Mouse (Mus musculus): ENCODE results near the gene Gm572. TPM values are rescaled to one million over a fixed set of nuclear protein-coding genes. Genes with fewer than 3 reads are reported as not detected.

Gm572 gene
- polyA plus RNA-seq, 1 experiment from 2014 or later = not detected

- ATAC-seq (replicated peaks; ENCODE audit: low FRiP score, low read depth) (peak; percentile 38; the same call in 1 of the 2 replicates), DNase-seq (ENCODE audit: low spot score) (peak; percentile 69)
- 5% methylated on average over 9 of the region's 9 CpGs for WGBS
- peak overlapping the region; percentile 51 for H3K27ac ChIP-seq
- no peak overlapping the region for H3K9ac ChIP-seq (ENCODE audit: low read depth, low read length)
- TF ChIP-seq CTCF (IDR thresholded peaks at IDR 0.05; ENCODE audit: low read depth) = peak; percentile 90
- no peak overlapping the region for H3K4me3 ChIP-seq (replicated peaks; ENCODE audit: low read depth, low read length)
- H3K36me3 ChIP-seq (ENCODE audit: insufficient read depth, low read length) = no peaks in the 10 kb centered on the region
- peaks cover 6% of the 10 kb centered on the region; the same call in 1 of the 2 replicates for H3K4me1 ChIP-seq (replicated peaks; ENCODE audit: insufficient read depth, low read length)
- H3K9me3 ChIP-seq (replicated peaks; ENCODE audit: low read length) = no peaks in the 10 kb centered on the region
- H3K4me2 ChIP-seq (ENCODE audit: low read length) = peak overlapping the region; percentile 44
- H3K27me3 ChIP-seq (ENCODE audit: insufficient read depth, low read length) = no peaks in the 10 kb centered on the region
Measured at GRCm38 (mm10) chr4:148644157-148644511, 1.0 kb downstream of the Gm572 start.

- peaks cover 6% of the 10 kb centered on the region; the same call in 1 of the 2 replicates for H3K4me1 ChIP-seq (replicated peaks; ENCODE audit: insufficient read depth, low read length)
- no peaks in the 10 kb centered on the region for H3K27me3 ChIP-seq (ENCODE audit: insufficient read depth, low read length)
- no peak overlapping the region for H3K9ac ChIP-seq (ENCODE audit: low read depth, low read length)
- no peaks in the 10 kb centered on the region for H3K9me3 ChIP-seq (replicated peaks; ENCODE audit: low read length)
- H3K27ac ChIP-seq = no peak overlapping the region
- H3K4me3 ChIP-seq (replicated peaks; ENCODE audit: low read depth, low read length) = no peak overlapping the region
- 85% methylated on average over 6 of the region's 6 CpGs for WGBS
- H3K36me3 ChIP-seq (ENCODE audit: insufficient read depth, low read length) = no peaks in the 10 kb centered on the region
- no peak overlapping the region for H3K4me2 ChIP-seq (ENCODE audit: low read length)
- ATAC-seq (replicated peaks; ENCODE audit: low FRiP score, low read depth) (no peak), DNase-seq (ENCODE audit: low spot score) (no peak)
- TF ChIP-seq CTCF (IDR thresholded peaks at IDR 0.05; ENCODE audit: low read depth) = no peak
Measured at GRCm38 (mm10) chr4:148644926-148645325, 1.8 kb downstream of the Gm572 start.

DNA sequence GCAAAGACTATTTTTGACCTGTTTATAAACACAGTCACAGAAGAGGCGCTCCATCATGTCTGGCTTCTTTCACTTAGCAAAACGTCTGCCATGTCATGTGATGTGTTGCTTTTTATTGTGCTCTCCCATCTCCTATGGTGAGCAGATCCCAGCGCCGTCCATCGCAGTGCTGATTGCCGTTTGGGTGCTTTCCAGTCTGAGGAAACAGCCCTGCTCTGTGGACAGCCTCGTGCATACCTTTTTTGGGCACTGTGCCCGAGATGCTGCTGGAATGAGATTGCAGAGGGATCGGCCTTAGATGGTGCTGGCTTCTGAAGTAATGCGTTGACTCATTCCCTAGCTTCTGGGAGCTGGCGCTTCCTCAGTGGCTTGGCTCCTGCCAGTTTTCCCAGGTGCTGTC lies 3.5 kb downstream of the Gm572 start:
- no peak for DNase-seq (ENCODE audit: low spot score)
- H3K4me1 ChIP-seq (replicated peaks; ENCODE audit: insufficient read depth, low read length) = no peaks in the 10 kb centered on the region
- 56% methylated on average over 11 of the region's 11 CpGs for WGBS
- H3K27me3 ChIP-seq (ENCODE audit: insufficient read depth, low read length) = no peaks in the 10 kb centered on the region
- H3K9ac ChIP-seq (ENCODE audit: low read depth, low read length) = no peak overlapping the region
- no peak overlapping the region for H3K4me2 ChIP-seq (ENCODE audit: low read length)
- no peak for ATAC-seq (replicated peaks; ENCODE audit: low FRiP score, low read depth)
- H3K27ac ChIP-seq = no peak overlapping the region
- TF ChIP-seq CTCF (IDR thresholded peaks at IDR 0.05; ENCODE audit: low read depth) = no peak
- H3K4me3 ChIP-seq (replicated peaks; ENCODE audit: low read depth, low read length) = no peak overlapping the region
- no peaks in the 10 kb centered on the region for H3K9me3 ChIP-seq (replicated peaks; ENCODE audit: low read length)
- no peaks in the 10 kb centered on the region for H3K36me3 ChIP-seq (ENCODE audit: insufficient read depth, low read length)

GRCm38 (mm10) chr4:148649309-148649708 lies 6.2 kb downstream of the Gm572 start:
- H3K9me3 ChIP-seq (replicated peaks; ENCODE audit: low read length) = no peaks in the 10 kb centered on the region
- no peak for DNase-seq (ENCODE audit: low spot score)
- no peaks in the 10 kb centered on the region for H3K27me3 ChIP-seq (ENCODE audit: insufficient read depth, low read length)
- H3K27ac ChIP-seq = no peak overlapping the region
- 73% methylated on average over 3 of the region's 3 CpGs for WGBS
- no peak overlapping the region for H3K4me2 ChIP-seq (ENCODE audit: low read length)
- no peaks in the 10 kb centered on the region for H3K36me3 ChIP-seq (ENCODE audit: insufficient read depth, low read length)
- no peak overlapping the region for H3K4me3 ChIP-seq (replicated peaks; ENCODE audit: low read depth, low read length)
- TF ChIP-seq CTCF (IDR thresholded peaks at IDR 0.05; ENCODE audit: low read depth) = peak; percentile 65
- no peak overlapping the region for H3K9ac ChIP-seq (ENCODE audit: low read depth, low read length)
- no peak for ATAC-seq (replicated peaks; ENCODE audit: low FRiP score, low read depth)
- no peaks in the 10 kb centered on the region for H3K4me1 ChIP-seq (replicated peaks; ENCODE audit: insufficient read depth, low read length)

- no peak for TF ChIP-seq CTCF (IDR thresholded peaks at IDR 0.05; ENCODE audit: low read depth)
- 70% methylated on average over 9 of the region's 9 CpGs for WGBS
- ATAC-seq (replicated peaks; ENCODE audit: low FRiP score, low read depth) (no peak), DNase-seq (ENCODE audit: low spot score) (no peak)
- H3K4me3 ChIP-seq (replicated peaks; ENCODE audit: low read depth, low read length) = no peak overlapping the region
- H3K9me3 ChIP-seq (replicated peaks; ENCODE audit: low read length) = no peaks in the 10 kb centered on the region
- H3K4me2 ChIP-seq (ENCODE audit: low read length) = no peak overlapping the region
- H3K9ac ChIP-seq (ENCODE audit: low read depth, low read length) = no peak overlapping the region
- no peaks in the 10 kb centered on the region for H3K4me1 ChIP-seq (replicated peaks; ENCODE audit: insufficient read depth, low read length)
- H3K27ac ChIP-seq = no peak overlapping the region
- H3K36me3 ChIP-seq (ENCODE audit: insufficient read depth, low read length) = no peaks in the 10 kb centered on the region
- H3K27me3 ChIP-seq (ENCODE audit: insufficient read depth, low read length) = no peaks in the 10 kb centered on the region
Measured at GRCm38 (mm10) chr4:148651045-148651444, 7.9 kb downstream of the Gm572 start.

GRCm38 (mm10) chr4:148654701-148655398 lies 11.7 kb downstream of the Gm572 start:
- Histone ChIP-seq H3K36me3 (ENCODE audit: insufficient read depth, low read length) (no peaks in the 10 kb centered on the region), H3K4me2 (ENCODE audit: low read length) (no peak overlapping the region), H3K4me3 (replicated peaks; ENCODE audit: low read depth, low read length) (no peak overlapping the region), H3K9me3 (replicated peaks; ENCODE audit: low read length) (no peaks in the 10 kb centered on the region), H3K9ac (ENCODE audit: low read depth, low read length) (no peak overlapping the region), H3K27me3 (ENCODE audit: insufficient read depth, low read length) (no peaks in the 10 kb centered on the region), H3K27ac (no peak overlapping the region), H3K4me1 (replicated peaks; ENCODE audit: insufficient read depth, low read length) (no peaks in the 10 kb centered on the region)
- peak; percentile 54 for DNase-seq (ENCODE audit: low spot score)
- WGBS = 89% methylated on average over 18 of the region's 18 CpGs
- no peak; the same call in 1 of the 2 replicates for ATAC-seq (replicated peaks; ENCODE audit: low FRiP score, low read depth)
- peak; percentile 66 for TF ChIP-seq CTCF (IDR thresholded peaks at IDR 0.05; ENCODE audit: low read depth)

All from kidney, postnatal 0 days (tissue).